In genomic region chr2:168424277-168425099, GRCm38 (mm10) we compare ENCODE assay signal across 9 mouse cellular contexts.
DNase-seq lines count a peak whose midpoint lies in the region; ATAC-seq and TF ChIP-seq lines count a peak whose summit lies in the region.
"Had no signal": no experiment of that assay in that cellular context is flagged by ENCODE, and none has a peak within 500 bp of the region (broad histone marks: within the 10 kb centered on the region; RNA-seq: fewer than 3 reads in every experiment).

No protein-coding gene starts in this region.

- no peaks in the 10 kb centered on the region for H3K27me3 ChIP-seq in forebrain, postnatal 0 days (ENCODE audit: insufficient read depth, low read length)
- no peaks in the 10 kb centered on the region for H3K27me3 ChIP-seq in forebrain, embryonic 11.5 days (ENCODE audit: control insufficient read depth, insufficient read depth, low read length)
- H3K27me3 ChIP-seq in embryonic facial prominence, embryonic 11.5 days (ENCODE audit: control insufficient read depth, insufficient read depth, low read length), result no peaks in the 10 kb centered on the region
- H3K27me3 ChIP-seq in limb, embryonic 14.5 days (ENCODE audit: control insufficient read depth, insufficient read depth, low read length), result no peaks in the 10 kb centered on the region

- no peak overlapping the region for H3K4me3 ChIP-seq in forebrain, postnatal 0 days (ENCODE audit: low read depth, low read length)
- no peak overlapping the region for H3K4me3 ChIP-seq in forebrain, embryonic 11.5 days (ENCODE audit: low read depth, low read length)
- H3K4me3 ChIP-seq in left cerebral cortex, adult 2 months, result no peak overlapping the region
- no peak overlapping the region for H3K4me3 ChIP-seq in embryonic facial prominence, embryonic 11.5 days (ENCODE audit: low read depth, low read length)
- no peak overlapping the region for H3K4me3 ChIP-seq in limb, embryonic 14.5 days (replicated peaks; ENCODE audit: low read length)

- H3K9ac ChIP-seq in forebrain, postnatal 0 days, result no peak overlapping the region
- H3K9ac ChIP-seq in forebrain, embryonic 11.5 days (ENCODE audit: low read length), result no peak overlapping the region
- H3K9ac ChIP-seq in embryonic facial prominence, embryonic 11.5 days (replicated peaks; ENCODE audit: low read length), result no peak overlapping the region
- H3K9ac ChIP-seq in limb, embryonic 14.5 days (ENCODE audit: low read depth, low read length, severe bottlenecking), result no peak overlapping the region

- WGBS in forebrain, postnatal 0 days, result 54% methylated on average over 20 of the region's 20 CpGs
- 76% methylated on average over 20 of the region's 20 CpGs for WGBS in forebrain, embryonic 11.5 days
- 66% methylated on average over 20 of the region's 20 CpGs for WGBS in embryonic facial prominence, embryonic 11.5 days
- 39% methylated on average over 20 of the region's 20 CpGs for WGBS in limb, embryonic 14.5 days

- H3K27ac ChIP-seq in forebrain, postnatal 0 days (ENCODE audit: low read depth, low read length), result 0 out of 2 replicates have a peak overlapping the region, but pooled peaks have one; percentile 2
- no peak overlapping the region for H3K27ac ChIP-seq in forebrain, embryonic 11.5 days (ENCODE audit: low read depth, low read length)
- peak overlapping the region; percentile 25; the same call in 1 of the 2 replicates for H3K27ac ChIP-seq in left cerebral cortex, adult 2 months
- H3K27ac ChIP-seq in embryonic facial prominence, embryonic 11.5 days (replicated peaks; ENCODE audit: low read depth, low read length), result no peak overlapping the region
- no peak overlapping the region for H3K27ac ChIP-seq in limb, embryonic 14.5 days (replicated peaks; ENCODE audit: low read depth, low read length)

- 0 out of 2 replicates have a peak, but pooled peaks have one; percentile 14 for ATAC-seq in forebrain, postnatal 0 days
- ATAC-seq in forebrain, embryonic 11.5 days (replicated peaks; ENCODE audit: low FRiP score), result no peak
- ATAC-seq in embryonic facial prominence, embryonic 11.5 days (replicated peaks; ENCODE audit: insufficient number of reproducible peaks, low FRiP score, low TSS enrichment, low read depth), result no peak
- ATAC-seq in limb, embryonic 14.5 days (ENCODE audit: low FRiP score, low read depth), result peak; percentile 57; the same call in 1 of the 2 replicates
- ATAC-seq: forebrain, embryonic 14.5 days had no signal

- H3K9me3 ChIP-seq in forebrain, postnatal 0 days (ENCODE audit: low read length), result no peaks in the 10 kb centered on the region
- H3K9me3 ChIP-seq in forebrain, embryonic 11.5 days (ENCODE audit: control insufficient read depth, low read length), result no peaks in the 10 kb centered on the region; the same call in 1 of the 2 replicates
- no peaks in the 10 kb centered on the region for H3K9me3 ChIP-seq in embryonic facial prominence, embryonic 11.5 days (replicated peaks; ENCODE audit: control insufficient read depth, low read length)
- H3K9me3 ChIP-seq in limb, embryonic 14.5 days (ENCODE audit: control insufficient read depth, low read length), result no peaks in the 10 kb centered on the region

- intact Hi-C loops in left cerebral cortex, adult 2 months (cut with DNase I), result loop anchor here (2.0 to 5.0 kb wide), 2 partner anchors 16 to 67 kb away; no protein-coding TSS in a partner anchor
- intact Hi-C loops in left cerebral cortex, postnatal 4 days (cut with DNase I), result no loop called here

- no peak for TF ChIP-seq POLR2A in limb, embryonic 14.5 days (IDR thresholded peaks at IDR 0.05; ENCODE audit: borderline replicate concordance, extremely low read depth, insufficient read depth, insufficient read length)

- DNase-seq in forebrain, postnatal 0 days, result no peak
- DNase-seq in forebrain, embryonic 11.5 days (ENCODE audit: low spot score), result no peak
- no peak for DNase-seq in left cerebral cortex, adult 2 months (ENCODE audit: extremely low spot score in 1 of 2, low spot score in 2 of 2)
- DNase-seq in left cerebral cortex, postnatal 4 days, result no peak
- DNase-seq in embryonic facial prominence, embryonic 11.5 days (ENCODE audit: low spot score), result peak; percentile 41
- no peak for DNase-seq in limb, embryonic 14.5 days (ENCODE audit: low spot score)
- DNase-seq in spleen, adult 12 weeks (ENCODE audit: low spot score), result no peak
- no peak for DNase-seq in T-cell, adult 2 months (ENCODE audit: low spot score)

- H3K36me3 ChIP-seq in forebrain, postnatal 0 days (ENCODE audit: insufficient read depth), result no peaks in the 10 kb centered on the region
- no peaks in the 10 kb centered on the region for H3K36me3 ChIP-seq in forebrain, embryonic 11.5 days (ENCODE audit: control insufficient read depth, insufficient read depth, low read length)
- no peaks in the 10 kb centered on the region for H3K36me3 ChIP-seq in embryonic facial prominence, embryonic 11.5 days (replicated peaks; ENCODE audit: control insufficient read depth, insufficient read depth, low read depth, low read length)
- H3K36me3 ChIP-seq in limb, embryonic 14.5 days (ENCODE audit: control insufficient read depth, insufficient read depth, low read length), result no peaks in the 10 kb centered on the region

- H3K4me1 ChIP-seq in forebrain, postnatal 0 days (ENCODE audit: insufficient read depth), result peaks cover 3% of the 10 kb centered on the region; the same call in 1 of the 2 replicates
- no peaks in the 10 kb centered on the region for H3K4me1 ChIP-seq in forebrain, embryonic 11.5 days (replicated peaks; ENCODE audit: control insufficient read depth, insufficient read depth, low read length)
- no peaks in the 10 kb centered on the region for H3K4me1 ChIP-seq in embryonic facial prominence, embryonic 11.5 days (ENCODE audit: control insufficient read depth, insufficient read depth, low read length)
- 0 out of 2 replicates have a peak, but pooled peaks cover 2% of the 10 kb centered on the region for H3K4me1 ChIP-seq in limb, embryonic 14.5 days (ENCODE audit: control insufficient read depth, insufficient read depth, low read length)

- TF ChIP-seq CTCF in forebrain, postnatal 0 days (IDR thresholded peaks at IDR 0.05; ENCODE audit: low read depth), result no peak
- TF ChIP-seq CTCF in left cerebral cortex, adult 2 months (IDR thresholded peaks at IDR 0.05), result no peak

- H3K4me2 ChIP-seq in forebrain, postnatal 0 days (ENCODE audit: low read depth), result no peak overlapping the region
- no peak overlapping the region for H3K4me2 ChIP-seq in forebrain, embryonic 11.5 days (ENCODE audit: low read depth, low read length, severe bottlenecking)
- H3K4me2 ChIP-seq in embryonic facial prominence, embryonic 11.5 days (ENCODE audit: low read depth, low read length), result no peak overlapping the region
- H3K4me2 ChIP-seq in limb, embryonic 14.5 days (replicated peaks; ENCODE audit: low read depth, low read length, severe bottlenecking), result no peak overlapping the region

Comparison
In these comparisons a context has a peak if more than half of its experiments do, and no peak if none do; other contexts are left out.
1. ATAC-seq: peak in forebrain, postnatal 0 days (single experiment) and limb, embryonic 14.5 days (single experiment); none in forebrain, embryonic 11.5 days (single experiment) and embryonic facial prominence, embryonic 11.5 days (single experiment).
2. H3K27ac ChIP-seq: peak in forebrain, postnatal 0 days (single experiment) and left cerebral cortex, adult 2 months (single experiment); none in forebrain, embryonic 11.5 days (single experiment), embryonic facial prominence, embryonic 11.5 days (single experiment) and limb, embryonic 14.5 days (single experiment).